Mouse (Mus musculus) G1E-ER4 (cell line): Measurements from ENCODE around the gene A730071L15Rik. TPM values are rescaled to one million over a fixed set of nuclear protein-coding genes. Genes with fewer than 3 reads are reported as not detected.

Experiments
- GATA1 ChIP-seq: IDR thresholded peaks from one replicate; pipeline ENCODE4 v1.8.0; 2012; ENCODE audit warnings: low read length, inconsistent platforms
- polyA plus RNA-seq: library from polyadenylated mRNA; stranded (reverse); fragments of >175 nt; gene quantifications from 2 replicates; pipeline ENCODE4 v1.2.3, GENCODE M21; 2012

The A730071L15Rik gene
- polyA plus RNA-seq, 1 experiment, result not detected

DNA sequence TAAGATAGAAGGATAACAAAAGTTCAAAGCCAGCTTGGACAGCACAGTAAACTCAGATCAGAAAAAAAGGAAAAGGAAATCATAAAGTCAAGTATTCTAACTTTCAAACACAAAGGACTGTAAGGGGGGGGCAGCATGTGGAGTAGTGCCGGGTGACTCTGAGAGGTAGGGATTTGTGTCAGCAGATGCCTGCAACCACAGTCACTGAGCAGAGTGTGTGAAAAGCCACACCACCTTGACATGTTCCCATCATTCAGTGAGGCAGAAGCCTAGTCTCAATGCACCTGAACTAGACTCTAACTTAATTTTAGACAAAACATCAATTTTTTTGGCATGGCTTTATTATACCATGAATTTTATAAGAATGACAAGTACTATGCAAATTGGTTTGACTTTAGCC lies 24.3 kb upstream of the A730071L15Rik start:
- no peak for TF ChIP-seq GATA1

DNA sequence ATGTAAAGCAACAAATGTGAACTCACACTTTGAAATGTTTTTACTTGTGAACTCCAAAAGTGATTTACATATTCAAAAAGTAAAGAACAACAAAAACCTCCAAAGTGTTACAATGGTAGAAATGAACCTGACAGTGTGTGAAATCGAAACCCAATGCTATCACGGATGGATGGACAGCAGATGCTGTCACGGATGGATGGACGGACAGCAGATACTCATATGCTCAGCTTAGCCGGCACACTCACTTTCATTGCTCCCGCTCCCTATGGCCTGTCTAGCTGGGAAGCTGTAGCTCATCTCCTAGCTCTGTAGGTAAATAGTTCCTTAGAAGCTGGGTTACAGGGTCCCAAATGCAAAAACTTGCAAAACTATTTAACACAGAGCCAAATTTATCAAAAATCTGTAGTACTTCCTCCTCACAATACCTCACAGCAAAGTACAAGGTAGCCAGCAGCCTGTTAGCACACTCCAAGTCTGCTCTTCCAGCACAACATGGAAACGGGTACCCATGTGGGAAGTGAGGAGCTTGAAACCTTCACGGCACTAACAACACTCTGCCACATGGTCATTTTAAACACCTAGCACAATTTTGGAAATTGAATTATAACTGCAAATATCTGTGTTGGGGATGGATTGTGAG lies 21.9 kb upstream of the A730071L15Rik start:
- no peak for TF ChIP-seq GATA1

DNA sequence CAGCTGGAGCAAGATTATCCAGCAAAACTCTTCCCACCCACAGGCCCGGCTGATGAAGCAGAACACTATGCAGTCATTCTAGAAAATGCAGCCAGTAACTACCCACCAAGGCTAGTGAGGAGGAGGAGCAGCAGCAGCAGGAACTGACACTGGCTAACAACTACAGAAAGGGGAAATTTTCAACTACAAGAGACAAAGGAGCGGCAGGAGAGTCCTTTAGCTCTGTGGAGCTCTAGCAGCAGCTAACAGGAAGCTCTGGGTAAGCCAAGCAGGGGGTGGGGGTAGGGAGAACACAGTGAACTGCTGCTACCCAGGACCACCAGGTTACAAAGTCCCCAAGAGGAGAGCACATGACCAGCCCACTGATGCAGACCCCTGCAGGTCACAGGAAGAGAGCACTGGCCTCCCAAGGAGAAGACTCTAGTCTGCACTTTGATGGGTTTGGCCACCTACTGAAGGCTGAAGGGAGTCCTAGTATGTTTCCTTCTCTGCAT lies 21.1 kb upstream of the A730071L15Rik start:
- no peak for TF ChIP-seq GATA1

DNA sequence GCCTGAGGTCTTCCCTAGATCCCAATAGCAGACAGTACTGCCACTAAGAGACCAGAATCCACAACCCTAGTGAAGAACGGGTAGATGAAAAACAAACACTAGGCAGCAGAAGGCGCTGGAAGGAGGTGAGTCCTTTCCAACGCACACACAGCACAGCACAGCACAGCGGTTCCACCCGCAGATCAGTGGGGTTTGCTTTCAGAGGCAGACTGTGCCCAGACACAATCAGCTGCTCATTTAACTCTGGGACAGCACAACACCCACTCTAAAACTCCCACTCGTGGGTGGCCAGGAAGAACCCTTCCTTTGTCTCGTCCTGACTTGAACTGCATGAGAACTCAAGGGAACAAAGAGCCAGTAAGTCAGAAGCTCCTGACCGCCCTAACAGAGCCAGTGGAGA lies 20.6 kb upstream of the A730071L15Rik start:
- TF ChIP-seq GATA1, result no peak

DNA sequence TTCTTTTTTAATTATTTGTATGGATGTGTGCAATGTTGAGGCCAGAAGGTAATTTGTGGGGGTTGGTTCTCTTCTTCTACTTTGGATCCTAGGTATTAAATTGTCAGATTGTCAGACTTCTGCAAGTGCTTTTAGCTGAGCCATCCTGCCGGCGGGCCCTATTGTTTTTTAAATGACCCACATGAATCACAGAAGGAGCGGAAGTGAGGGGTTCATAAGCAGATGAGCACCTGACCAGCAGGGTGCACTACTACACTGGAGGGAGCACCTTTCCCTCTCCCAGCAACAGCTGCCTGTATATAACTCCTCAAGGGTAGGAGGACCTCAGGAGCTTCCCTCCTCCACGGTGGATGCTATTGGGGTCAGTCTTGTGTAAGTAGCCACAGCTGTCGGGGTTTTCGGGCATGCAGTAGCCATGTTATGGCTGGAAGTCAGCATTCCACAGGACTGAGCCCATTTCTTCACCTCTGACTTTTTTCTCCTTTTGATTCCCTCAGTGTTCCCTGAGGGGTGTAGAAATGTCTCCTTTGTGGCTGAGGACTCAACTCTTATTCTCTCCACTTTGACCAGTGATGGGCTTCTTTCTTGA lies 18.9 kb upstream of the A730071L15Rik start:
- TF ChIP-seq GATA1, result no peak

DNA sequence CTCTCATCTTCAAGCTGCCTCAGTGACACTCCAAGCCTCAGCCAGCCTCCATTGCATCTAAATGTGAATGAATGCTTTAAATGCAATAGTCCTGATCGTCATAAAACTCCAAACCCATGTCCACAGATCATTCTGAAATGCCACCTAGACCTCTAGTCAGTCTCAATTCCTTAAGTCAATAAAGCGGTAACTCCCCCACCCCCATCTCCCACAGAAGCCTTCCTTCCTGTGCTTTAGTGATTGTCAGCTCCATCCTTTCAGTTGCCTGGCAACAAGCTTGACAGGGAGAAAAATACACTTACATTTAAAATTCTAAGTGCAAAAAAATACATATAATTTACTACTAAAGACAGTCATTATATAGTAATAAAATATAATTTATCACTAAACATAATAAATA lies 16.6 kb upstream of the A730071L15Rik start:
- TF ChIP-seq GATA1, result no peak

DNA sequence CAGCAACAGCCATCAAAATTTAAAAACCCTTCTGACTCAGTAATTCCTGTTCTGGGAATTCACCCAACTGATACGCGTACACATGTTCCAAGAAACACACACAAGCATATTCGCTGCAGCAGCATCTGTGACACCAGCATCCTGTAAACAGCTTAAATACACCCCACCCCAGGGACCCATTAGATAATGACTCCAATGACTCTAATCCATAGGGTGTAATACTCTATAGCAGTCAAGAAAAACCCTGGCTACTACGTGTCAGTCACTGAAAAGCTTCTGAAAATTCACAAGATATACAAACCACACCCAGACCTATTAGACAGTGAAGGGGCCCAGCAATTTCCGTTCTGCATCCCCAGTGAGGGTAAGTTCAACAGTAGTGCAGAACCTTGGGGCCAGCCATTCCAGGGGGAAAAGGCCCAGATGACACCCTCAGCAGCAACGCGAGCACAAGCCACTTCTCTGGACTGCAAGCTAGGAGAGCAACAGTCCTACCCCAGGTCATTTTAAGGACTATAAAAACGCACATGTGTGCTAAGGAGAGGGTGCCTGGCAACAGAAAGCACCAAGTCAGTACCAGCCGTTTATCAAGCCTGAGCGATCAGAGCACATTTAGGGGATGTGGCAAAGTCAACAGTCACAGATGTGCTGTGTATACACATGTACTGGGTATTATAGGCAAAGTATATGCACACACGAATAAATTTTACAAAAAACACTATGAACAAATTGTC lies 15.5 kb upstream of the A730071L15Rik start:
- TF ChIP-seq GATA1, result no peak

DNA sequence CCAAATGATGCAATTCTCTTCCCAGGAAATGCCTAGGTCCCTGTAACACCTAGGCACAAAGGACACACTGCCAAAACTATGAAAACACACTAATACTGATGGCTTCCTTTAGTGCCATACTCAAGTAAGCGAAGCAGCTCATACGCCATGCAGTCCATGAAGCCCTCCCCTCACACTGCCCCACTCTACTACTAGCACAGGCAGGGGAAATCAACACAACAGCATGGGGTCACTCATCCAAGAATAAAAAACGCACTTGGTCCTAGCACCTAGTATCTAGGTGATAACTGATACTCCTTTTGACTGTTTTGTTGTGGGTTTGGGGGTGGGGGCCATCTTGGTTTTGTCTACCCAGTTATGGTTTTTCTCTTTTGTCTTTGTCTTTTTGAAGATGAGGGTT lies 12.4 kb upstream of the A730071L15Rik start:
- TF ChIP-seq GATA1, result no peak

DNA sequence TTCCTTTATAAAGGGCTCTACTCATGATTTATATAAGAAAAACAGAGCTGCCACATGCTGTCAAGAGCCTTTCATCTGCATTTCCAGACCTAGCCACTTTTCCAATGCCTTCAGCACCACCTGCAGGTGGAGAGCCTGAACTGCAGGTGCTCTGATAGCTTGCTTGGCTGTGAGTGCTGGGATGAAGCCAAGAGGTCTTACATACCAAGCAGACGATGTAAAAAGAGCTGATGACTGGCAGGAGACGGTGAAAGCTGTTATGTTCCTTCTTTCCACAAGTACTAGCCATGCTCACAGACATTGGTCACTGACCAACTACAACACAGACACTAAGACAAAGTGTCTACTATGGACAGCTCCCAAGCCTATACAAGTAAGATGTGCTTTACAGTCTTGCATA lies 12.0 kb upstream of the A730071L15Rik start:
- TF ChIP-seq GATA1, result no peak

DNA sequence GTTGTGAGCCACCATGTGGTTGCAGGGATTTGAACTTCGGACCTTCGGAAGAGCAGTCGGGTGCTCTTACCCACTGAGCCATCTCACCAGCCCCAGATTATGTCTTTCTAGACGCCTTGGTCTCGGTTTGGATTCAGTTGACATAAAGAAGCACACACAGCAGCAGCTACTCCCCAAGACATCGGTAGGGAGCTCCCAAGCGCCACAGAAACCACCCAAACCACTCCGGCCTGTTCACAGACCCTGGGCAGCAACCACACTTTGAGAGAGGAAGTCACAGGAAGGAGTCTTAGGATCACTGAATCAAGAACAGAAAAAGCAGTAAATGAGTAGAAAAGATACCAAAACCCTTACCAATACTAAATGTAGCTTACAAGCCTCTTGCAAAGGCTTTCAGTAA lies 3.0 kb upstream of the A730071L15Rik start:
- TF ChIP-seq GATA1, result no peak

DNA sequence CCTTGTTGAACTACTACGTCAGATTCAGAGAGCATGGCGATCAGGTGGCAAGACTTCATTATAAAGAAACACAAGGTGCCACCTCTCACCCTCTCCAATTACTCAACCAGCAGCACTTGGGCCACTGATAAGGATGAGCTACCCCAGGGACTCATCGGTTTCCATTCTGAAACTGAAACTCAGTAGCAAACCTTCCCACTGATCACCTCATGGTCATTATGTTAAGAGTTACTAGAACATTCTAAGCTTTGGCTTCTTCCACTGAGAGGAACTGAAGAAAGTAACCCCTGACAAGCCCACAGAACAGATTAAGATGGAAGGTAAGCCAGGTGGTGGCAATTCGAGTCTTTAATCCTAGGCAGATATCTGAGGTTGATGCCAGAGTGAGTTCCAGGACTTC lies 1.4 kb upstream of the A730071L15Rik start:
- no peak for TF ChIP-seq GATA1

DNA sequence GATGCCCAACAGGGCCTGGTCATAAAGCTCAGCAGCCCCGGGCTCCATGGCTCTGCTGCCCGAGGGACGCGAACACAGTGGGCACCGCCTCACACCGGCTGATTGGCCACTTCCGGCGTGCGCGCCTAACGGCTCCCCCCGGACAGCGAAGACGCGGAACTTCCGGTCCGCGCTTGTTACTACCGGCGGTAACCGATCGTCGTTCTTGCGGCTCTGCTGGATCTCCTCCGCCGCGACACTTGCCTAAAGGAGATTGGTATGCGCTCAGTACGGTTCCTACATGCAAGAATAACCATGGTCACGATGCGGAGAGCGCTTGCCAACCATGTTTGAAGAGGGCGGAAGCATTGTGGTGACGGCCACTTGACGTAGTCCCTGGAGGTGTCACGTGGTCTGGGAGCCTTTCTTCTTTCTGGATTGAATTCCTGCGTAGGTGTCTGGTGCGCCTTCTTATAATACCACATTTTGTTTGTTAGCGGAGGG lies 299 bp downstream of the A730071L15Rik start, which contains the start of gene Nudcd3:
Nudcd3 (minus strand) TSS at position 329 of the 483 bp plus-strand sequence.
- TF ChIP-seq GATA1, result no peak

DNA sequence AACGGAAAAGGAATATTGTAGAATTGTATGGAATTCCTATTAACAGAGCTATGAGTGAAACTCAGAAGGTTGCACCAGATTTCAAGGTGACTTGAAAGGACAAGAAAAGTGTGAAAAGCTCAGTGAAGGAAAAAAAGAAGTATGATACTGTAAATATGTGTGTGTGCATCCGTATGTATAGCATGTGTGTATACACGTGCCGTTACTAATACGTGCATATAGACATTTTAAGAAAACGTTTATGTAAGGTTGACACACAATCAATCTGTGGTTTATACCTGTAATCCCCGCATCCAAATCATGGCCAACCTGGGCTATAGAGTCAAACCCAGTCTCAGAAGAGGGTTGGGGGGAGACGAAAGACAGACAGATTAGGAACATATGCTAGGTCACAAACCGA lies 741 bp downstream of the A730071L15Rik start:
- no peak for TF ChIP-seq GATA1

DNA sequence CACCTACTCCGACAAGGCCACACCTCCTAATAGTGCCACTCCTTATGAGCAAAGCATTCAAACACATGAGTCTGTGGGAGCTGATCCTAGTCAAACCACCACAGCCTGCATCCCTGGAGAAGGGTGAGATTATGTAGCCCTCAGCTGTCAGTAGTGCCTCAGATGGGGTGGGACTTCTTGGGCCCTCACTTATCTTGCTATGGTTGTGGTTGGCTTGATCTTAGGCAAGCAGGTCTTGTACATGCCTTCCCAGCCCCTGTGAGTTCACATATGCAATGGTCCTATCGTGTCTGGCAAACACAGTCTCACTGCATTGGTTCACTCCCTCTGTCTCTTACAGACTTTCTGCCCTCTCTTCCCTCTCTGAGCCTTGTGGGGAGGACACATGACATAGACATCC lies 7.3 kb downstream of the A730071L15Rik start:
- TF ChIP-seq GATA1, result no peak

DNA sequence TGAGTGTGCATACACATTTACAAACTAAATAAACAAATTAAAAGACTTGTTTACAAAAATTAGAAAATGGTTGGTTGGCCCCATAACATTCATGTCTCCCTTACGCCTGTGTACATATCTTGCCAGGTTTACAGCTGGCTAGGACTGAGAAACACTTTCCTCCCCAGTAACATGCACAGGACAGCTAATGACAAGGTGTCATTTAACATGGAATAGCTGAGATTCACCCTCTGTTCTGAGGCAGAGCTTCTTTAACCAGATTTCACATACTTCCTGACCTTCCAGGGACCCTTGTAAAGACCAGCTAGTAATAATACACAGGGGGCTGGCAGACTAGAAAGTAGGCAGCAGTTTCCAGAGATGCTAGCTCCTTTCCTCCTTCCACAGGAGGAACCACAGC lies 8.3 kb downstream of the A730071L15Rik start:
- no peak for TF ChIP-seq GATA1

DNA sequence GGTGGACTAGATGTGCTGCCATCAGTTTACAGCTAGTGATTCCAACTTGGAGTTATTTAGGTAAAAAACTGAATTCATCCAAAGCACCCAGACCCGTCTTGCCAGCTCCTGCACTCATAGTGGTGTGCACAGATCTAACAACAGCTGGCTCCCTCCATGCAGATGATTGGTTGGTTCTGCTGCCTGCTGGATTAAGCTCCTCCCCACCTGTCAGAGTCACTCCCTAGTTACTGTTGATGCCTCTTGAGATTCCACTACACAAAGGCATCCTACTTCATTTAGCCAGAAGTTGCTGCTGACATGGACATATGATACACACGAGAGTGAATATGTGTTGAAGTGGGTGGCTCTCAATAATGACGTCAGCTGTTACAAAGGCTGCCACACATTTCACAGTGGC lies 17.0 kb downstream of the A730071L15Rik start:
- TF ChIP-seq GATA1, result no peak
